ENCODE assay signal across 8 mouse cellular contexts in genomic region chr16:37869470-37870231, GRCm38 (mm10). TPM values are rescaled to one million over a fixed set of nuclear protein-coding genes. Genes with fewer than 3 reads are reported as not detected.
A peak's percentile ranks its signal among the peaks of the same experiment; 100 is the strongest.
DNase-seq lines count a peak whose midpoint lies in the region; ATAC-seq and TF ChIP-seq lines count a peak whose summit lies in the region.

No protein-coding gene starts in this region.

- H3K27ac ChIP-seq in kidney, embryonic 14.5 days (ENCODE audit: low read depth, low read length), result peak overlapping the region; percentile 99
- H3K27ac ChIP-seq in bone marrow, adult 2 months (ENCODE audit: control insufficient read depth, insufficient read depth, low read depth, low read length, poor library complexity), result no peak overlapping the region
- H3K27ac ChIP-seq in hindbrain, embryonic 10.5 days, result peak overlapping the region; percentile 98

- no peaks in the 10 kb centered on the region for H3K27me3 ChIP-seq in kidney, embryonic 14.5 days (ENCODE audit: control insufficient read depth, insufficient read depth, low read length)
- H3K27me3 ChIP-seq in hindbrain, embryonic 10.5 days (ENCODE audit: insufficient read depth, poor library complexity, severe bottlenecking), result no peaks in the 10 kb centered on the region

- peaks cover 12% of the 10 kb centered on the region; the same call in 1 of the 2 replicates for H3K4me1 ChIP-seq in kidney, embryonic 14.5 days (ENCODE audit: control insufficient read depth, insufficient read depth, low read length)
- H3K4me1 ChIP-seq in bone marrow, adult 2 months (ENCODE audit: control insufficient read depth, insufficient read depth, low read length), result peaks cover 2% of the 10 kb centered on the region; the same call in 1 of the 2 replicates
- peaks cover 30% of the 10 kb centered on the region for H3K4me1 ChIP-seq in hindbrain, embryonic 10.5 days (replicated peaks)

- no peak for TF ChIP-seq POLR2A in bone marrow, adult 2 months (IDR thresholded peaks at IDR 0.05; ENCODE audit: borderline replicate concordance, control insufficient read depth, low read depth, low read length)

- TF ChIP-seq CTCF in bone marrow, adult 2 months (IDR thresholded peaks at IDR 0.05; ENCODE audit: control insufficient read depth, insufficient read depth, low read length), result no peak

- WGBS in kidney, embryonic 14.5 days, result 19% methylated on average over 4 of the region's 4 CpGs
- 12% methylated on average over 4 of the region's 4 CpGs for WGBS in bone marrow, adult 2 months
- WGBS in hindbrain, embryonic 10.5 days, result 43% methylated on average over 4 of the region's 4 CpGs

- peak overlapping the region; percentile 98 for H3K4me3 ChIP-seq in kidney, embryonic 14.5 days (ENCODE audit: low read length)
- peak overlapping the region; percentile 97 for H3K4me3 ChIP-seq in bone marrow, adult 2 months (replicated peaks; ENCODE audit: control insufficient read depth, low read depth, low read length)
- peak overlapping the region; percentile 79 for H3K4me3 ChIP-seq in hindbrain, embryonic 10.5 days

- ATAC-seq in kidney, embryonic 14.5 days (ENCODE audit: low FRiP score, low TSS enrichment), result no peak

- peak overlapping the region; percentile 99 for H3K9ac ChIP-seq in kidney, embryonic 14.5 days (ENCODE audit: low read depth, low read length)

- no peak for DNase-seq in kidney, adult 11 months
- DNase-seq in hindbrain, embryonic 10.5 days (ENCODE audit: low spot score), result no peak
- DNase-seq in lung, postnatal 36 days, result peak; percentile 42
- no peak for DNase-seq in spleen, postnatal 36 days (ENCODE audit: low spot score in 2 of 2)
- DNase-seq in right cerebral cortex, adult 2 months (ENCODE audit: low spot score in 2 of 2), result no peak
- no peak for DNase-seq in spleen, postnatal 10 days (ENCODE audit: low spot score in 2 of 2)

- no peaks in the 10 kb centered on the region for H3K9me3 ChIP-seq in kidney, embryonic 14.5 days (ENCODE audit: control insufficient read depth, low read length)
- H3K9me3 ChIP-seq in hindbrain, embryonic 10.5 days, result no peaks in the 10 kb centered on the region

- H3K36me3 ChIP-seq in kidney, embryonic 14.5 days (ENCODE audit: control insufficient read depth, insufficient read depth, low read length), result no peaks in the 10 kb centered on the region; the same call in 1 of the 2 replicates
- peaks cover 30% of the 10 kb centered on the region for H3K36me3 ChIP-seq in hindbrain, embryonic 10.5 days

- peak overlapping the region; percentile 81 for H3K4me2 ChIP-seq in kidney, embryonic 14.5 days (replicated peaks; ENCODE audit: low read depth, low read length)

RNA-seq across cellular contexts. Expression of gene Lrrc58, which starts 1.5 kb away (rescaled TPM):
- 51.5 and 78.1 TPM in 2 replicates for polyA plus RNA-seq in kidney, embryonic 14.5 days (2014; fragmentation: Nextera tagmentation; extraction: Ambion mirVana)
- 3.8 and 6.5 TPM in 2 replicates for polyA plus RNA-seq in bone marrow, adult 2 months (2011; ENCODE audit: insufficient read depth, insufficient read length, low replicate concordance, missing spikeins)
- polyA plus RNA-seq in hindbrain, embryonic 10.5 days (2016; fragmentation: Nextera tagmentation; extraction: Ambion mirVana), result 44.7 and 54.0 TPM in 2 replicates

RNA-seq across cellular contexts. Expression of gene Gm36028, which starts 8.7 kb away (rescaled TPM):
- 0.26 TPM in 1 of 2 replicates, not detected in the other for polyA plus RNA-seq in kidney, embryonic 14.5 days (2014; fragmentation: Nextera tagmentation; extraction: Ambion mirVana)
- not detected in 2 replicates for polyA plus RNA-seq in bone marrow, adult 2 months (2011; ENCODE audit: insufficient read depth, insufficient read length, low replicate concordance, missing spikeins)
- polyA plus RNA-seq in hindbrain, embryonic 10.5 days (2016; fragmentation: Nextera tagmentation; extraction: Ambion mirVana), result 0.24 and 0.58 TPM in 2 replicates

RNA-seq across cellular contexts. Expression of gene Gpr156, which starts 46.6 kb away (rescaled TPM):
- polyA plus RNA-seq in kidney, embryonic 14.5 days (2014; fragmentation: Nextera tagmentation; extraction: Ambion mirVana), result 0.57 and 1.1 TPM in 2 replicates
- polyA plus RNA-seq in bone marrow, adult 2 months (2011; ENCODE audit: insufficient read depth, insufficient read length, low replicate concordance, missing spikeins), result not detected in 2 replicates
- 2.1 and 4.5 TPM in 2 replicates for polyA plus RNA-seq in hindbrain, embryonic 10.5 days (2016; fragmentation: Nextera tagmentation; extraction: Ambion mirVana)
